In the genomic region with DNA sequence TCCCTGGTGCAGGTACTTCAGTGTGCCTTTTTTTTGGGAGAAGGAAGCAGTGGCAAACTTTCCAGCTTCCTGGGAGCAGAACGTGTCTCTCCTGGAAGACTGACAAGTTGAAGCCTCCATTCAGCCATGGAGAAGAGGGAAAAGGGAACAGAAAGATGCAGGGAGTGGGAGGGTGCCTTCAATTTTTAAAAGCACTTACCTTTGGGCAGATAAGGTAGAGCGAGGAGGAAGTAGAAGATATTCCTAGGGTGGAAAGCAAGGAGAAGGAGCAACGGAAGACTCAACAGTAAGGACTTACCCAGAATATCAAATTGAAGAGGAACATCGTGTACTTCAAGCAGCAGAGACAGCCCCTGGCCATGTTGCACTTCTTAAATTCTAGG, we compare ENCODE assay signal across 9 mouse cellular contexts.
DNase-seq lines count a peak whose midpoint lies in the region; ATAC-seq and TF ChIP-seq lines count a peak whose summit lies in the region.
"Had no signal": no experiment of that assay in that cellular context is flagged by ENCODE, and none has a peak within 500 bp of the region (broad histone marks: within the 10 kb centered on the region; RNA-seq: fewer than 3 reads in every experiment).

No protein-coding gene starts in this region.

- H3K4me1 ChIP-seq in lung, embryonic 16.5 days (replicated peaks; ENCODE audit: control insufficient read depth, insufficient read depth, low read length): peaks cover 40% of the 10 kb centered on the region
- H3K4me1 ChIP-seq in forebrain, embryonic 12.5 days: peaks cover 50% of the 10 kb centered on the region
- peaks cover 80% of the 10 kb centered on the region for H3K4me1 ChIP-seq in limb, embryonic 13.5 days
- H3K4me1 ChIP-seq in olfactory bulb, adult 2 months (ENCODE audit: control insufficient read depth, insufficient read depth, low read length): peaks cover 37% of the 10 kb centered on the region

- WGBS in lung, embryonic 16.5 days: 26% methylated on average over 4 of the region's 4 CpGs
- 12% methylated on average over 4 of the region's 4 CpGs for WGBS in forebrain, embryonic 12.5 days
- 17% methylated on average over 4 of the region's 4 CpGs for WGBS in limb, embryonic 13.5 days
- 32% methylated on average over 4 of the region's 4 CpGs for WGBS in olfactory bulb, adult 2 months

- peak overlapping the region; percentile 69 for H3K9ac ChIP-seq in lung, embryonic 16.5 days (ENCODE audit: low read length)
- peak overlapping the region; percentile 60; the same call in 1 of the 2 replicates for H3K9ac ChIP-seq in forebrain, embryonic 12.5 days
- H3K9ac ChIP-seq in limb, embryonic 13.5 days: peak overlapping the region; percentile 77

- no peak for TF ChIP-seq POLR2A in olfactory bulb, adult 2 months (IDR thresholded peaks at IDR 0.05; ENCODE audit: insufficient read depth, low read depth, low read length)

- H3K9me3 ChIP-seq in lung, embryonic 16.5 days (ENCODE audit: control insufficient read depth, low read length): no peaks in the 10 kb centered on the region
- no peaks in the 10 kb centered on the region for H3K9me3 ChIP-seq in forebrain, embryonic 12.5 days
- H3K9me3 ChIP-seq in limb, embryonic 13.5 days: no peaks in the 10 kb centered on the region

- no peak overlapping the region for H3K27ac ChIP-seq in lung, embryonic 16.5 days (ENCODE audit: low read length)
- H3K27ac ChIP-seq in forebrain, embryonic 12.5 days: no peak overlapping the region
- peak overlapping the region; percentile 6; the same call in 1 of the 2 replicates for H3K27ac ChIP-seq in limb, embryonic 13.5 days
- 0 out of 2 replicates have a peak overlapping the region, but pooled peaks have one; percentile 0 for H3K27ac ChIP-seq in olfactory bulb, adult 2 months (ENCODE audit: insufficient read depth, low read depth, low read length)

- TF ChIP-seq CTCF in olfactory bulb, adult 2 months (IDR thresholded peaks at IDR 0.05; ENCODE audit: insufficient read depth, low read depth, low read length): no peak

- no peak for DNase-seq in lung, adult 18-20 months
- DNase-seq in urinary bladder, postnatal 25 days (ENCODE audit: low spot score): no peak
- no peak for DNase-seq in spleen, postnatal 36 days (ENCODE audit: low spot score in 2 of 2)
- DNase-seq in frontal cortex, adult 2 months (ENCODE audit: extremely low spot score in 1 of 2, low spot score in 1 of 2): no peak

- ATAC-seq in lung, embryonic 16.5 days (ENCODE audit: low read depth): no peak
- ATAC-seq in forebrain, embryonic 12.5 days (ENCODE audit: low FRiP score): no peak
- ATAC-seq in limb, embryonic 13.5 days (ENCODE audit: low FRiP score, low read depth): no peak
- ATAC-seq: activated CD4-positive, CD25-positive, alpha-beta regulatory T cell, adult 4 months had no signal

- peak overlapping the region; percentile 53 for H3K4me3 ChIP-seq in lung, embryonic 16.5 days (ENCODE audit: low read length)
- peak overlapping the region; percentile 56 for H3K4me3 ChIP-seq in forebrain, embryonic 12.5 days (replicated peaks)
- H3K4me3 ChIP-seq in limb, embryonic 13.5 days: peak overlapping the region; percentile 58
- peak overlapping the region; percentile 56 for H3K4me3 ChIP-seq in olfactory bulb, adult 2 months (ENCODE audit: insufficient read depth, low read depth, low read length)

- H3K36me3 ChIP-seq in lung, embryonic 16.5 days (ENCODE audit: control insufficient read depth, insufficient read depth, low read length): no peaks in the 10 kb centered on the region
- H3K36me3 ChIP-seq in forebrain, embryonic 12.5 days (replicated peaks): no peaks in the 10 kb centered on the region
- no peaks in the 10 kb centered on the region for H3K36me3 ChIP-seq in limb, embryonic 13.5 days

- peak overlapping the region; percentile 92 for H3K4me2 ChIP-seq in lung, embryonic 16.5 days (ENCODE audit: low read depth, low read length)
- H3K4me2 ChIP-seq in forebrain, embryonic 12.5 days: peak overlapping the region; percentile 97
- H3K4me2 ChIP-seq in limb, embryonic 13.5 days (replicated peaks): peak overlapping the region; percentile 97

- no peaks in the 10 kb centered on the region for H3K27me3 ChIP-seq in lung, embryonic 16.5 days (ENCODE audit: control insufficient read depth, insufficient read depth, low read depth, low read length)
- peaks cover 78% of the 10 kb centered on the region for H3K27me3 ChIP-seq in forebrain, embryonic 12.5 days
- peaks cover 15% of the 10 kb centered on the region for H3K27me3 ChIP-seq in limb, embryonic 13.5 days

Comparison
In these comparisons a context has a peak if more than half of its experiments do, and no peak if none do; other contexts are left out.
1. H3K27ac ChIP-seq: peak in limb, embryonic 13.5 days (single experiment) and olfactory bulb, adult 2 months (single experiment); none in lung, embryonic 16.5 days (single experiment) and forebrain, embryonic 12.5 days (single experiment).
2. Peak in every context shown above with its lines, with median percentiles within 50 percentile points of each other: H3K4me2 ChIP-seq, H3K4me3 ChIP-seq and H3K9ac ChIP-seq.